Mouse (Mus musculus) layer of hippocampus, postnatal 25 days (tissue): ENCODE data around the gene Mif4gd. TPM values are rescaled to one million over a fixed set of nuclear protein-coding genes. Genes with fewer than 3 reads are reported as not detected.

ENCODE experiments used
- DNase-seq, 2 experiments: peaks; one replicate each; pipeline ENCODE4 v3.0.0; 2022; ENCODE audit warnings: mixed read lengths in 2 of 2, low spot score in 1 of 2; ENCODE audit errors: extremely low spot score in 1 of 2
- total RNA-seq, 2 experiments: library from RNA; stranded (reverse); gene quantifications; 2 replicates each; pipeline ENCODE4 v1.2.3; 2021

Gene Mif4gd
- total RNA-seq, 2 experiments from 2014 or later, result 21.7 to 23.7 TPM

DNA sequence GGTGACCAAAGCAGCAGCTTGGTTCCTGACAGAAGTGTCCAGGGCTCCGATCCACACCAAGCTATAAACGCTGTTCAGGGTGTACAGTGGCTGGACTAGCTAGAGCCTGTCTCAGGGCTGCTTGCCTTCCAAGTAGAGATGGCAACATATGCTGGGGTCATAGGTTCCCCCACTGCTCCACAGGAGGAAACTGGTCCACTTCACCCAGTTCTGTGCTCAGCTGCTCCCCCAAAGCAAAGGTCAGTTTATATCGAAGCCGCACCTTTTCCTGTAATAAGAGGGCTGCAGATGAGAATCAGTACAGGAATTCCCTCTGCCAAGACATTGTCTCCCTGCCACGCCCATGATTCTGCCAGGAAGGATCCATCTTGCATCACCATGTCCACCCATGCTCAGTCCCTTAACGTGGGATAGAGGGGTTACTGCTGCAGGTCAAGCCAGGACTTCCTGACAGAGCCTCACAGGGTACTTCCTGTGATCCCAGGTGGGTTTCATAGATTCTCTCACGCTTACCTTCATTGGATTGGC, 27.1 kb downstream of the Mif4gd start:
- DNase-seq, result no peak

DNA sequence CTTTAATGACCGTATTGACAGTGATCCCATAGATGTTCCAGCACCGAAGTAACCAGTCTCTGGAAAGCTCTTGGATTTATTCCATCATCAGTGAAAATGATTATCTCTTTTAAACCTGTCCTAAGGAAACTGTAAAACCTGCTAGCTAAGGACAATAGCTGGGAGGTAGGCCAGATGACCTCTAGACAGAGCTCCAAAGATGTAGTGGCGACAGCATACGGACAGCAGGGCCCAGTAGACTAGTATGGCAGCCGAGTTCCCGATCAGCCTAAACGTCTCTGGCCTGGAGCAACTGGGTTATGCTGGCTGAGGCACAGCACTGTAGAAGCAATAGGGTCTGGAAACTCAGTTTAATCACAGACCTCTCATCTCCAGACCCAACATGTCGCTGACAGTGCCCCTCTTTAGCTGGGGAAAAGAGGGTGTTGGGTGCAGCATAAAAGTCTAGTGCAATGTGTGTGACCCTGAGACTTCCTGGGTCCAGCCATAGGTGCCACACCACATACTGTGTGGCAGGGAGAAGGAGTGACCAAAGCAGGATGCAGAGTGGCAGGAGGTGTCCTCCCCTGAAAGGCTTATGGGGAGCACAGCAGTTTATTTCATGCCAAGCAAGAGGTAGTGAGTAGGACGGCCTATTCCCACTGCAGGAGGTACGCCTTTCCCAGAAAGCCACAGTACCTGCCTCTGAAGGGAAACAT, 28.2 kb downstream of the Mif4gd start:
- no peak for DNase-seq

DNA sequence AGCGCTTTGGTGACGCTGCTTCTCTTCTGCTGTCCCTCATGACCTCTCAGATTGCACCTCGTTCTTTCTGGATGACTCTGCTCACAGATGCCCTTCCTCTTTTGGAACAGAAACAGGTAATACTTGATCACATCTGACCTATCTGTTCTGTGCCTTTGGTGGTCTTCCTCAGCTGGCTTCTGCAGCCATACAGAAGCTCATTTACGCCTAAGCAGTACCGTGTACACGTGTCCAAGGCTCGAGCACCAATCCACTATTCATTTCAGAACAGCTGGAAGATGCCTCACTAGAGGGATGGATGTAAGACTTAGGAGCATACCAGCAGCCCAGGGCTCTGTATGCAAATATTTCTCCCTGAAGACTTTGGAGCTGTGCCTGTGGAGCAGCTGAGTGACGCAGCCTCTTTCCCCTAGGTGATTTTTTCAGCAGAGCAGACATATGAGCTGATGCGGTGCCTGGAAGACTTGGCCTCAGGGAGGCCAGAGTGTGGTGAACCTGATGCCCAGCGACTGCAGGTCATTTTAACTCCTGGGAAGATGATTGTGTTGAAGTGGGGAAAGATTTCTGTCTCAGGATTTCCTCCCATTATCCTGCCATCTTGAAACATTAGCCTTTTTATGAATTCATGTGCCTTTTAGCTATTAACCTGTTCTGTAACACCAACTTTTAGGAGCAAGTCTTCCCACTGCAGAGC, 29.7 kb downstream of the Mif4gd start:
- DNase-seq, result no peak

- no peak for DNase-seq
Measured at GRCm38 (mm10) chr11:115579080-115579479, 33.7 kb downstream of the Mif4gd start.

DNA sequence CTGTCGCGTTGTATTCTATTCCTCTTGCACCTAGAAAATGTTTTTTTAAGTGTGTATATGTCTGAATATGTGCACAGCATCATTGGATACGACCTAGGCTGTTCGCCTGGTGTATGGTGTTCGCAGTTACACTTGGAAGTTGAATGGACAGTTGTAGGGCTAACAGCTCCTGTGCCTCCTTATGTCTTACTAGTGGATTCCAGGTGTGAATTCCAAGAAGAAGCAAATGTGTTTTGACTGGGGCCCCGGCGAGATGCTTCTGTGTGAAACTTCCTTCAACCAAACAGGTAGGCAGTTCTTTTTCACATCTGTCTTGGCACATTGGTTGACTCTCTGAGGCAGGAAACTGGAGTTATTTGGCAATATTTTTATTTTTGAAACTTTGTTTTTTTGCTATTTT, 47.8 kb downstream of the Mif4gd start:
- DNase-seq, result no peak

GRCm38 (mm10) chr11:115564064-115564809, 48.5 kb downstream of the Mif4gd start, which contains the start of gene Nup85:
Nup85 (plus strand) TSS chr11:115564434.
- DNase-seq, result peak; percentile 97 to 99

DNA sequence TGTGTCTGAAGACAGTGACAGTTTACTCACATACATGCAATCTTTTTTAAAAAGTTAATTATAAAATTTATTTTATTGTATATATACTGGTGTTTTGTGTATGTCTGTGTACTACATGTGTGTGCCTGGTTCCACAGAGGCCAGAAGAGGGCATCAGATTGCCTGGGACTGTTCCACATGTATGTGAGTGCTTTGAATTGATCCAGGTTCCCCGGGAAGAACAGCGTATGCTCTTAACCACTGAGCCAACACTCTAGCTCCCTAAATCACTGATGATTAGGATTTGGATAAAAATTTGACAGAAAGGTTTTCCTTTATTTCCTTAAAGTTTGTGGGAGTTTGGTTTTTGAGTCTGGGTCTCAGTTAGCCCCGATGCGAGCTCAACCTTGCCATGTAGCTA, 49.4 kb downstream of the Mif4gd start:
- no peak for DNase-seq

Other genes with a start within 250 kb of the Mif4gd start
- 100 to 1,000 TPM in 1 of 2 experiments, 10 to 100 TPM in 1; 98.8 to 107 TPM for gene Hid1, start 245.2 kb downstream of the Mif4gd start, total RNA-seq
- gene Cdr2l, start 231.1 kb downstream of the Mif4gd start, total RNA-seq, result 10 to 100 TPM; 21.7 to 22.8 TPM
- 100 to 1,000 TPM; 102 to 103 TPM for gene Mrpl58, start 209.2 kb downstream of the Mif4gd start, total RNA-seq
- 100 to 1,000 TPM; 459 to 515 TPM for gene Atp5h, start 193.0 kb downstream of the Mif4gd start, total RNA-seq
- 10 to 100 TPM; 65.4 to 74.6 TPM for gene Kctd2, start 192.8 kb downstream of the Mif4gd start, total RNA-seq
- gene Trim80, start 172.4 kb downstream of the Mif4gd start, total RNA-seq, result not detected
- gene Slc16a5, start 150.5 kb downstream of the Mif4gd start, total RNA-seq, result not detected
- gene Armc7, start 137.3 kb downstream of the Mif4gd start, total RNA-seq, result 10 to 100 TPM in 1 of 2 experiments, 1 to 10 TPM in 1; 9.3 to 10.3 TPM
- gene Nt5c, start 121.1 kb downstream of the Mif4gd start, total RNA-seq, result 10 to 100 TPM; 68.8 to 70.4 TPM
- 100 to 1,000 TPM; 134 to 165 TPM for gene Jpt1, start 98.6 kb downstream of the Mif4gd start, total RNA-seq
- 100 to 1,000 TPM; 329 to 353 TPM for gene Sumo2, start 76.7 kb downstream of the Mif4gd start, total RNA-seq
- 10 to 100 TPM; 44.5 to 44.9 TPM for gene Nup85, start 48.5 kb downstream of the Mif4gd start, total RNA-seq
- 10 to 100 TPM; 49.6 to 59.0 TPM for gene Mrps7, start 9.0 kb downstream of the Mif4gd start, total RNA-seq
- 10 to 100 TPM; 60.0 to 75.4 TPM for gene Gga3, start 8.9 kb downstream of the Mif4gd start, total RNA-seq
- gene Slc25a19, start 15.3 kb upstream of the Mif4gd start, total RNA-seq, result 10 to 100 TPM; 56.2 to 61.6 TPM
- 100 to 1,000 TPM; 188 to 210 TPM for gene Grb2, start 95.6 kb upstream of the Mif4gd start, total RNA-seq
- gene Tmem94, start 152.5 kb upstream of the Mif4gd start, total RNA-seq, result 10 to 100 TPM; 44.5 to 51.1 TPM
- gene Caskin2, start 200.7 kb upstream of the Mif4gd start, total RNA-seq, result 10 to 100 TPM; 19.9 to 21.8 TPM
- 10 to 100 TPM in 1 of 2 experiments, 1 to 10 TPM in 1; 9.4 to 10.9 TPM for gene Tsen54, start 201.8 kb upstream of the Mif4gd start, total RNA-seq
- 1 to 10 TPM; 1.0 to 2.3 TPM for gene Llgl2, start 211.1 kb upstream of the Mif4gd start, total RNA-seq
- under 1 TPM; 0.27 to 0.28 TPM for gene Myo15b, start 245.4 kb upstream of the Mif4gd start, total RNA-seq